Mouse (Mus musculus): Measurements from ENCODE around the gene H1foo. TPM values are rescaled to one million over a fixed set of nuclear protein-coding genes. Genes with fewer than 3 reads are reported as not detected.
A peak's percentile ranks its signal among the peaks of the same experiment; 100 is the strongest.

Gene H1foo
- total RNA-seq (2014; fragmentation: Nextera tagmentation) (not detected in 2 replicates), total RNA-seq (2017) (not detected in 2 replicates), polyA plus RNA-seq (2012) (not detected in 2 replicates)

GRCm38 (mm10) chr6:115944638-115945037, at the start of gene H1foo:
H1foo (plus strand) TSS chr6:115944938.
- Histone ChIP-seq H3K4me3 (ENCODE audit: low read depth, low read length) (no peak within 1 kb of the TSS), H3K36me3 (replicated peaks) (no peaks in the 10 kb centered on the region), H3K4me1 (ENCODE audit: insufficient read depth, low read depth, low read length) (peaks cover 4% of the 10 kb centered on the region; the same call in 1 of the 2 replicates), H3K9me3 (replicated peaks) (no peaks in the 10 kb centered on the region), H3K27me3 (ENCODE audit: insufficient read depth, low read length) (peaks cover 34% of the 10 kb centered on the region)
- DNase-seq (ENCODE audit: low spot score) (no peak), ATAC-seq (ENCODE audit: extremely low read depth, insufficient number of reproducible peaks, low FRiP score, poor library complexity, severe bottlenecking) (no peak)
- TF ChIP-seq POLR2AphosphoS5 (IDR thresholded peaks at IDR 0.05; ENCODE audit: insufficient replicate concordance, low read depth, low read length) (no peak), GATA2 (IDR thresholded peaks at IDR 0.05; ENCODE audit: borderline replicate concordance, low read depth, low read length) (no peak), TAL1 (conservative IDR thresholded peaks at IDR 0.05; ENCODE audit: low read depth, low read length) (no peak), CTCF (IDR thresholded peaks at IDR 0.05; ENCODE audit: low read depth, low read length) (no peak), GATA1 (IDR thresholded peaks at IDR 0.05; ENCODE audit: borderline replicate concordance, low read length) (no peak)

- TF ChIP-seq CTCF (IDR thresholded peaks at IDR 0.05; ENCODE audit: low read depth, low read length): no peak
- no peak for TF ChIP-seq POLR2AphosphoS5 (IDR thresholded peaks at IDR 0.05; ENCODE audit: insufficient replicate concordance, low read depth, low read length)
- no peak for TF ChIP-seq GATA1 (IDR thresholded peaks at IDR 0.05; ENCODE audit: borderline replicate concordance, low read length)
- no peak for TF ChIP-seq GATA2 (IDR thresholded peaks at IDR 0.05; ENCODE audit: borderline replicate concordance, low read depth, low read length)
- TF ChIP-seq TAL1 (conservative IDR thresholded peaks at IDR 0.05; ENCODE audit: low read depth, low read length): no peak
- H3K36me3 ChIP-seq (replicated peaks): no peaks in the 10 kb centered on the region
- H3K4me1 ChIP-seq (ENCODE audit: insufficient read depth, low read depth, low read length): no peaks in the 10 kb centered on the region; the same call in 1 of the 2 replicates
- no peak for DNase-seq (ENCODE audit: low spot score)
- no peak overlapping the region for H3K4me3 ChIP-seq (ENCODE audit: low read depth, low read length)
- no peaks in the 10 kb centered on the region for H3K9me3 ChIP-seq (replicated peaks)
- no peak for ATAC-seq (ENCODE audit: extremely low read depth, insufficient number of reproducible peaks, low FRiP score, poor library complexity, severe bottlenecking)
- no peaks in the 10 kb centered on the region for H3K27me3 ChIP-seq (ENCODE audit: insufficient read depth, low read length)
Observed at GRCm38 (mm10) chr6:115896346-115896745, 48.4 kb upstream of the H1foo start.

GRCm38 (mm10) chr6:115897117-115897516, 47.6 kb upstream of the H1foo start:
- Histone ChIP-seq H3K27me3 (ENCODE audit: insufficient read depth, low read length) (no peaks in the 10 kb centered on the region), H3K9me3 (replicated peaks) (no peaks in the 10 kb centered on the region), H3K4me1 (ENCODE audit: insufficient read depth, low read depth, low read length) (no peaks in the 10 kb centered on the region; the same call in 1 of the 2 replicates), H3K36me3 (replicated peaks) (no peaks in the 10 kb centered on the region), H3K4me3 (ENCODE audit: low read depth, low read length) (no peak overlapping the region)
- ATAC-seq (ENCODE audit: extremely low read depth, insufficient number of reproducible peaks, low FRiP score, poor library complexity, severe bottlenecking) (no peak), DNase-seq (ENCODE audit: low spot score) (no peak)
- TF ChIP-seq CTCF (IDR thresholded peaks at IDR 0.05; ENCODE audit: low read depth, low read length) (no peak), GATA2 (IDR thresholded peaks at IDR 0.05; ENCODE audit: borderline replicate concordance, low read depth, low read length) (no peak), TAL1 (conservative IDR thresholded peaks at IDR 0.05; ENCODE audit: low read depth, low read length) (no peak), POLR2AphosphoS5 (IDR thresholded peaks at IDR 0.05; ENCODE audit: insufficient replicate concordance, low read depth, low read length) (no peak), GATA1 (IDR thresholded peaks at IDR 0.05; ENCODE audit: borderline replicate concordance, low read length) (no peak)

GRCm38 (mm10) chr6:115897926-115898520, 46.7 kb upstream of the H1foo start:
- no peak for DNase-seq (ENCODE audit: low spot score)
- no peaks in the 10 kb centered on the region for H3K9me3 ChIP-seq (replicated peaks)
- no peak for ATAC-seq (ENCODE audit: extremely low read depth, insufficient number of reproducible peaks, low FRiP score, poor library complexity, severe bottlenecking)
- H3K4me1 ChIP-seq (ENCODE audit: insufficient read depth, low read depth, low read length): no peaks in the 10 kb centered on the region; the same call in 1 of the 2 replicates
- H3K36me3 ChIP-seq (replicated peaks): no peaks in the 10 kb centered on the region
- H3K27me3 ChIP-seq (ENCODE audit: insufficient read depth, low read length): no peaks in the 10 kb centered on the region
- no peak overlapping the region for H3K4me3 ChIP-seq (ENCODE audit: low read depth, low read length)
- no peak for TF ChIP-seq POLR2AphosphoS5 (IDR thresholded peaks at IDR 0.05; ENCODE audit: insufficient replicate concordance, low read depth, low read length)

- TF ChIP-seq CTCF (IDR thresholded peaks at IDR 0.05; ENCODE audit: low read depth, low read length): no peak
- TF ChIP-seq TAL1 (conservative IDR thresholded peaks at IDR 0.05; ENCODE audit: low read depth, low read length): no peak
- no peak for TF ChIP-seq GATA1 (IDR thresholded peaks at IDR 0.05; ENCODE audit: borderline replicate concordance, low read length)
- TF ChIP-seq POLR2AphosphoS5 (IDR thresholded peaks at IDR 0.05; ENCODE audit: insufficient replicate concordance, low read depth, low read length): no peak
- TF ChIP-seq GATA2 (IDR thresholded peaks at IDR 0.05; ENCODE audit: borderline replicate concordance, low read depth, low read length): no peak
- Histone ChIP-seq H3K27me3 (ENCODE audit: insufficient read depth, low read length) (no peaks in the 10 kb centered on the region), H3K4me3 (ENCODE audit: low read depth, low read length) (no peak overlapping the region), H3K9me3 (replicated peaks) (no peaks in the 10 kb centered on the region), H3K4me1 (ENCODE audit: insufficient read depth, low read depth, low read length) (no peaks in the 10 kb centered on the region; the same call in 1 of the 2 replicates), H3K36me3 (replicated peaks) (no peaks in the 10 kb centered on the region)
- DNase-seq (ENCODE audit: low spot score) (peak; percentile 14), ATAC-seq (ENCODE audit: extremely low read depth, insufficient number of reproducible peaks, low FRiP score, poor library complexity, severe bottlenecking) (peak; percentile 54)
Observed at GRCm38 (mm10) chr6:115901062-115901461, 43.7 kb upstream of the H1foo start.

GRCm38 (mm10) chr6:115901489-115901931, 43.2 kb upstream of the H1foo start:
- Histone ChIP-seq H3K4me1 (ENCODE audit: insufficient read depth, low read depth, low read length) (no peaks in the 10 kb centered on the region; the same call in 1 of the 2 replicates), H3K36me3 (replicated peaks) (no peaks in the 10 kb centered on the region), H3K4me3 (ENCODE audit: low read depth, low read length) (no peak overlapping the region), H3K9me3 (replicated peaks) (no peaks in the 10 kb centered on the region), H3K27me3 (ENCODE audit: insufficient read depth, low read length) (no peaks in the 10 kb centered on the region)
- DNase-seq (ENCODE audit: low spot score) (no peak), ATAC-seq (ENCODE audit: extremely low read depth, insufficient number of reproducible peaks, low FRiP score, poor library complexity, severe bottlenecking) (no peak)
- TF ChIP-seq GATA2 (IDR thresholded peaks at IDR 0.05; ENCODE audit: borderline replicate concordance, low read depth, low read length) (no peak), TAL1 (conservative IDR thresholded peaks at IDR 0.05; ENCODE audit: low read depth, low read length) (no peak), POLR2AphosphoS5 (IDR thresholded peaks at IDR 0.05; ENCODE audit: insufficient replicate concordance, low read depth, low read length) (no peak), CTCF (IDR thresholded peaks at IDR 0.05; ENCODE audit: low read depth, low read length) (no peak), GATA1 (IDR thresholded peaks at IDR 0.05; ENCODE audit: borderline replicate concordance, low read length) (no peak)
